In the genomic region with DNA sequence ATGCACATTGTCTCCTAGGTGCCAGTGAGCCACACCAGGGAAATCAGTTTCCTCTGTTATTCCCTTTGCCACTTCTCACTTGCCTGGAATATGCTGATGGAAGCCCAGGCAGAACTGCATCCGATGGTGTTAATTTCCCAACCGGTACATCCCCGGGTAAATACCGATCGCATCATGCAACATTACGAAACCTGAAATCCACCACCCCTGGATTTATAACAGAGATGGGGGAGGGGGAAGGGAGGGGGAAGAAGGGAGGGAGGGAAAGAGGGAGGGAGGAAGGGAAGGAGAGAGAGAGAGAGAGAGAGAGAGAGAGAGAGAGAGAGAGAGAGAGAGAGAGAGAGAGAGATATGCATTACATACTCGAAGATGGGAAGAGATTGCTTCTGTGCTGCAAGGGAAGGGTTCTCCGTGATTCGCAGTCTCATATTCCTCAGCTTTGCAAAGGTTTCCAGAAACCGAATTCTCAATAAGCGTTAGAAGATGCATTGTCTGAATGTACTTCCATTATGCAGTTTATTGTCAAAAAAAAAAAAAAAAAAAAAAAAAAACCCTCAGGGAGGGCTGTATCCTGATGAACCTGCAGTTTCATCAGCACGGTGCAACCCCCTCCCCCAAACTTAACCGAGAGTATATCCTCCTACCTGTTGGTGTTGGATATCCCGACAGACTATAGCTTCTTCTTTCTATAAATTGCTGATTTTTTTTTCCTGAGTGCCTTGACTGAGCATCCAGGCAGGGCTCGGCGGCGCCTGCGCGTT, we compare ENCODE assay signal across 8 mouse cellular contexts. TPM values are rescaled to one million over a fixed set of nuclear protein-coding genes. Genes with fewer than 3 reads are reported as not detected.
DNase-seq lines count a peak whose midpoint lies in the region; ATAC-seq and TF ChIP-seq lines count a peak whose summit lies in the region.

No protein-coding gene starts in this region.

- peak overlapping the region; percentile 67; the same call in 1 of the 2 replicates for H3K9ac ChIP-seq in liver, adult 2 months (ENCODE audit: low read depth, low read length)
- H3K9ac ChIP-seq in neural tube, embryonic 13.5 days: peak overlapping the region; percentile 99

- intact Hi-C loops in left cerebral cortex, postnatal 36 days (cut with DNase I): loop anchor here (1.0 to 10.0 kb wide), 3 partner anchors 33 to 667 kb away; partner anchors contain the start of genes 2610001J05Rik and Tmem168
- intact Hi-C loops in gastrocnemius, postnatal 14 days (cut with DNase I; ENCODE audit: low total_unique reads): no loop called here

- no peaks in the 10 kb centered on the region for H3K9me3 ChIP-seq in neural tube, embryonic 13.5 days

- H3K36me3 ChIP-seq in liver, adult 2 months (ENCODE audit: control insufficient read depth, insufficient read depth, low read length): no peaks in the 10 kb centered on the region
- H3K36me3 ChIP-seq in neural tube, embryonic 13.5 days: no peaks in the 10 kb centered on the region

- 2% methylated on average over 19 of the region's 19 CpGs for WGBS in liver, adult 2 months
- under 1% methylated on average over 19 of the region's 19 CpGs for WGBS in neural tube, embryonic 13.5 days

- peak; percentile 48 for ATAC-seq in neural tube, embryonic 13.5 days (ENCODE audit: low read depth)

- no peak for DNase-seq in liver, adult 2 months (ENCODE audit: extremely low read depth, low read depth, low spot score)
- no peak for DNase-seq in liver
- DNase-seq in cerebellum, adult 8-10 months: peak; percentile 55
- DNase-seq in frontal cortex, postnatal 14 days (ENCODE audit: low spot score in 2 of 2): peak; percentile 33 to 70
- DNase-seq in left cerebral cortex, postnatal 36 days (ENCODE audit: low spot score in 2 of 2): peak; percentile 34 to 43
- no peak for DNase-seq in urinary bladder, postnatal 14 days (ENCODE audit: low spot score)
- no peak for DNase-seq in gastrocnemius, postnatal 14 days

- TF ChIP-seq POLR2A in liver, adult 2 months (IDR thresholded peaks at IDR 0.05; ENCODE audit: extremely low read depth, insufficient read depth, low read length): no peak

- no peaks in the 10 kb centered on the region for H3K79me2 ChIP-seq in liver, adult 2 months (ENCODE audit: control insufficient read depth, insufficient read depth, low read length)

- H3K4me2 ChIP-seq in neural tube, embryonic 13.5 days: peak overlapping the region; percentile 75

- no peak for TF ChIP-seq CTCF in liver, adult 2 months (IDR thresholded peaks at IDR 0.05; ENCODE audit: low read depth, low read length)

- no peaks in the 10 kb centered on the region; the same call in 1 of the 2 replicates for H3K4me1 ChIP-seq in liver, adult 2 months (ENCODE audit: control insufficient read depth, insufficient read depth, low read length)
- peaks cover 38% of the 10 kb centered on the region for H3K4me1 ChIP-seq in neural tube, embryonic 13.5 days (replicated peaks)

- peak overlapping the region; percentile 75 for H3K4me3 ChIP-seq in liver, adult 2 months (ENCODE audit: insufficient read depth, low read depth, low read length)
- peak overlapping the region; percentile 78 for H3K4me3 ChIP-seq in neural tube, embryonic 13.5 days

- peaks cover 11% of the 10 kb centered on the region for H3K27me3 ChIP-seq in liver, adult 2 months (ENCODE audit: control insufficient read depth, insufficient read depth, low read length)
- H3K27me3 ChIP-seq in neural tube, embryonic 13.5 days: no peaks in the 10 kb centered on the region

- no peak overlapping the region for H3K27ac ChIP-seq in liver, adult 2 months (replicated peaks; ENCODE audit: insufficient read depth, low read depth, low read length)
- H3K27ac ChIP-seq in neural tube, embryonic 13.5 days (replicated peaks): peak overlapping the region; percentile 99

RNA-seq across cellular contexts. Expression of gene Gpr85, which starts 1.6 kb away (rescaled TPM):
- not detected in 2 replicates for total RNA-seq in liver, adult 2 months (2014; rRNA removed)
- polyA plus RNA-seq in liver, adult 2 months (2012; rRNA removed): 0.12 TPM in 1 of 2 replicates, not detected in the other
- total RNA-seq in left cerebral cortex, postnatal 36 days (2021): 10 to 100 TPM; 40.9 to 42.9 TPM
- 78.5 and 82.4 TPM in 2 replicates for polyA plus RNA-seq in neural tube, embryonic 13.5 days (2015; fragmentation: Nextera tagmentation; extraction: Ambion mirVana)
- total RNA-seq in gastrocnemius, postnatal 14 days (2021): under 1 TPM; 0.40 to 0.82 TPM

RNA-seq across cellular contexts. Expression of gene 2610001J05Rik, which starts 33.2 kb away (rescaled TPM):
- total RNA-seq in liver, adult 2 months (2014; rRNA removed): 17.3 and 23.4 TPM in 2 replicates
- 10.1 and 14.1 TPM in 2 replicates for polyA plus RNA-seq in liver, adult 2 months (2012; rRNA removed)
- total RNA-seq in left cerebral cortex, postnatal 36 days (2021): 10 to 100 TPM; 34.3 to 35.4 TPM
- polyA plus RNA-seq in neural tube, embryonic 13.5 days (2015; fragmentation: Nextera tagmentation; extraction: Ambion mirVana): 89.4 and 93.9 TPM in 2 replicates
- 10 to 100 TPM; 25.0 to 26.1 TPM for total RNA-seq in gastrocnemius, postnatal 14 days (2021)

Comparison
In these comparisons a context has a peak if more than half of its experiments do, and no peak if none do; other contexts are left out.
1. DNase-seq: peak in cerebellum, adult 8-10 months (single experiment), frontal cortex, postnatal 14 days (2 of 2) and left cerebral cortex, postnatal 36 days (2 of 2); none in liver, adult 2 months (single experiment), liver (single experiment), urinary bladder, postnatal 14 days (single experiment) and gastrocnemius, postnatal 14 days (single experiment).
2. RNA of gene Gpr85, which starts 1.6 kb away (total RNA-seq): 40.9 to 42.9 TPM in left cerebral cortex, postnatal 36 days; 0.40 to 0.82 TPM in gastrocnemius, postnatal 14 days and not detected in liver, adult 2 months; every median in the first group is over 10 times any median in the second.